Mouse (Mus musculus): ENCODE results near the gene Ncbp1. TPM values are rescaled to one million over a fixed set of nuclear protein-coding genes. Genes with fewer than 3 reads are reported as not detected.

The Ncbp1 gene
- polyA plus RNA-seq (2015; fragmentation: Nextera tagmentation; extraction: Ambion mirVana) = 71.2 TPM in 2 replicates

DNA sequence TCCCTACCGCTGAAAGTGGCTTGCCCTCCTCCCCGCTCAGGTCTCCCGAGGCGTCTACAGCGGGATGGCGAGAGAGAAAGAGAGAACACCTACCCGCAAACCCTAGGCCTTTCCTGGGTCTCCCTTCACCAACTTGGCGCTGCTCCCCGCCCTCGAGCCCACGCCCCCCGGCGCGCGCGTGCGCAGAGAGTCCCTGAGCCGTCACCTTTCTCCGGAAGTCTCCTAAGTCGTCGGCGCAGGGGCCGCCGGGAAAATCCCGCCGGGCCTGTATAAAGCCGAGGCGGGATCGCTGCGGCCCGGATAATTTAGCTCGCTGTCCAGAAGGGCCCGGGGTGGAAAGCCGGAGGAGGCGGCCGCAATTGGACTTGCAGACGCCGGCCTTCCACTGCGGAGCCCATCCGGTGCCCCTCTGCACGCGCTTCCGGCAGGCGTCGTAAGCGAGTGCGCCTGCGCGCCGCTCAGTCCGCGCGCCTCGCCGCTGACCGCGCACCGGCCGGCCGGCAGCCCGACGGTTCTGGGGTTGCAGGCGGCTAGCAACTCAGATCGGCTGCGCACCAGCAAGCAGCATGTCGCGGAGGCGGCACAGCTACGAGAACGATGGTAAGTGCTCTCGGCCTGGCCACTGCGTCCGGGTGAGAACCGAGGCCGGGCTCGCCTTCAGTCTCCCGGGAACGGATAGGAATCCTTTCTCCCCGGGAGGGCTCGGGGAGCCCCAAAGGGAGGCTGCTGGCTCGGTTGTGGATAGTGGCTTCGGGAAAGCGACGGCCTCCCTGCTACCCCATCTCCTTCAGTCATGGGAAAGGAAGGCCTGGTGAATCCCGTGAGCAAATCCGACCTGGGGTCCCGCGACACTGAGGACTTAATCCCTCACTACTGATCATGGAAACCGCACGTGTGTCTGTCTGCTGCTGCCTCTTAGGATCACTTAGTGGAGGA is at the start of gene Ncbp1, which contains the start of gene Tstd2:
Gene Ncbp1 (plus strand): TSS at position 327 of the 936 bp plus-strand sequence.
Gene Tstd2 (minus strand): TSS at position 408 of the 936 bp plus-strand sequence.
- no peaks in the 10 kb centered on the region for H3K9me3 ChIP-seq
- H3K27me3 ChIP-seq = no peaks in the 10 kb centered on the region
- peaks cover 22% of the 10 kb centered on the region for H3K4me1 ChIP-seq
- peak; percentile 92 for ATAC-seq (ENCODE audit: borderline replicate concordance, extremely low read depth, low FRiP score, low TSS enrichment)
- under 1% methylated on average over 89 of the region's 90 CpGs for whole genome bisulfite sequencing
- H3K27ac ChIP-seq = peak within 1 kb of the TSS; percentile 100
- H3K4me2 ChIP-seq = peak within 1 kb of the TSS; percentile 80
- H3K36me3 ChIP-seq = peaks cover 17% of the 10 kb centered on the region
- peak within 1 kb of the TSS; percentile 96 for H3K9ac ChIP-seq
- peak within 1 kb of the TSS; percentile 98 for H3K4me3 ChIP-seq

- no peak overlapping the region for H3K9ac ChIP-seq
- H3K4me1 ChIP-seq = 0 out of 2 replicates have a peak, but pooled peaks cover 2% of the 10 kb centered on the region
- H3K4me2 ChIP-seq = no peak overlapping the region
- no peak overlapping the region for H3K27ac ChIP-seq
- WGBS = 91% methylated on average over 14 of the region's 14 CpGs
- H3K4me3 ChIP-seq = no peak overlapping the region
- no peaks in the 10 kb centered on the region for H3K36me3 ChIP-seq
- H3K9me3 ChIP-seq = no peaks in the 10 kb centered on the region
- H3K27me3 ChIP-seq = no peaks in the 10 kb centered on the region
- ATAC-seq (ENCODE audit: borderline replicate concordance, extremely low read depth, low FRiP score, low TSS enrichment) = no peak
Measured at GRCm38 (mm10) chr4:46089524-46090125, 48.8 kb upstream of the Ncbp1 start.

DNA sequence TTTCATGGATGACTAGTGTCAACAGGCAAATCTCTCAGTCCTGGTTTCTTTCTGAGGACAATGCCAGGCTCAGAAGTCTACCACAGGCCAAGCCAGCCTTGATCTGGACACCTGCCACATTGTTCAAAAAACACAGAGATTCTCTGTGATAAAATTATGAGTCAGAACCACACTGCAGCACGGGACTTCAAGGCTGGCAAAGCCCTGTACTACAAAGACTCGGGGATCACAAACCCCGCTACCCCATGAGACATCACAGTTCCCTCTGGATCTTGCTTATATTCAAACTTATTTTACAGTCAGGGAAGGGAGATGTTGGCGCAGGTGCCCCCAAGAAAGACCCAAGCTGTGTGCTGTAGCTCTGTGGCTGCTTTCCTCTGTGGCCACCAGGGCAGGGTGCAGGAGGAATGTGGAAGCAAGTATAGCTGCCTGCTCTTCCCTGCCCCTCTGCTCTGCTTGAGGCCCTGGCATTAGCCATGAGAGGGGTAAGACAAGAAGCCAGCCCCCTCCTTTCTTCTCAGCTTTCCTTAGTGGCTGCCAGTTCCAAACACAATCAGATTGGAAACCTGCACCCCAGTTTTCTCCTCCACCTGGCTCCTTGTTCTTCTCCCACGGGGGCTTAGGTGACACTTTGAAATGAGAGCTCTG is 45.9 kb upstream of the Ncbp1 start:
- Histone ChIP-seq H3K4me1 (0 out of 2 replicates have a peak, but pooled peaks cover 2% of the 10 kb centered on the region), H3K9ac (no peak overlapping the region), H3K4me2 (no peak overlapping the region), H3K27me3 (no peaks in the 10 kb centered on the region), H3K9me3 (no peaks in the 10 kb centered on the region), H3K27ac (no peak overlapping the region), H3K4me3 (no peak overlapping the region), H3K36me3 (no peaks in the 10 kb centered on the region)
- WGBS = 77% methylated on average over 5 of the region's 5 CpGs
- no peak for ATAC-seq (ENCODE audit: borderline replicate concordance, extremely low read depth, low FRiP score, low TSS enrichment)

GRCm38 (mm10) chr4:46094916-46095825 is 43.2 kb upstream of the Ncbp1 start:
- Histone ChIP-seq H3K9me3 (no peaks in the 10 kb centered on the region), H3K4me1 (no peaks in the 10 kb centered on the region; the same call in 1 of the 2 replicates), H3K4me3 (no peak overlapping the region), H3K27ac (no peak overlapping the region), H3K36me3 (no peaks in the 10 kb centered on the region), H3K27me3 (no peaks in the 10 kb centered on the region), H3K4me2 (no peak overlapping the region), H3K9ac (no peak overlapping the region)
- 63% methylated on average over 15 of the region's 15 CpGs for WGBS
- no peak for ATAC-seq (ENCODE audit: borderline replicate concordance, extremely low read depth, low FRiP score, low TSS enrichment)

- no peak overlapping the region for H3K4me3 ChIP-seq
- WGBS = 89% methylated on average over 3 of the region's 3 CpGs
- H3K9me3 ChIP-seq = no peaks in the 10 kb centered on the region
- no peak overlapping the region for H3K4me2 ChIP-seq
- no peaks in the 10 kb centered on the region for H3K36me3 ChIP-seq
- H3K27ac ChIP-seq = no peak overlapping the region
- no peak overlapping the region for H3K9ac ChIP-seq
- H3K4me1 ChIP-seq = peaks cover 6% of the 10 kb centered on the region
- ATAC-seq (ENCODE audit: borderline replicate concordance, extremely low read depth, low FRiP score, low TSS enrichment) = no peak
- H3K27me3 ChIP-seq = no peaks in the 10 kb centered on the region
Measured at GRCm38 (mm10) chr4:46095826-46096159, 42.6 kb upstream of the Ncbp1 start.

- no peak overlapping the region for H3K4me3 ChIP-seq
- WGBS = 83% methylated on average over 7 of the region's 7 CpGs
- no peak overlapping the region for H3K27ac ChIP-seq
- no peak overlapping the region for H3K9ac ChIP-seq
- no peaks in the 10 kb centered on the region for H3K36me3 ChIP-seq
- H3K4me2 ChIP-seq = no peak overlapping the region
- no peaks in the 10 kb centered on the region for H3K9me3 ChIP-seq
- H3K27me3 ChIP-seq = no peaks in the 10 kb centered on the region
- H3K4me1 ChIP-seq = peaks cover 9% of the 10 kb centered on the region
- ATAC-seq (ENCODE audit: borderline replicate concordance, extremely low read depth, low FRiP score, low TSS enrichment) = no peak
Measured at GRCm38 (mm10) chr4:46096546-46096945, 41.9 kb upstream of the Ncbp1 start.

DNA sequence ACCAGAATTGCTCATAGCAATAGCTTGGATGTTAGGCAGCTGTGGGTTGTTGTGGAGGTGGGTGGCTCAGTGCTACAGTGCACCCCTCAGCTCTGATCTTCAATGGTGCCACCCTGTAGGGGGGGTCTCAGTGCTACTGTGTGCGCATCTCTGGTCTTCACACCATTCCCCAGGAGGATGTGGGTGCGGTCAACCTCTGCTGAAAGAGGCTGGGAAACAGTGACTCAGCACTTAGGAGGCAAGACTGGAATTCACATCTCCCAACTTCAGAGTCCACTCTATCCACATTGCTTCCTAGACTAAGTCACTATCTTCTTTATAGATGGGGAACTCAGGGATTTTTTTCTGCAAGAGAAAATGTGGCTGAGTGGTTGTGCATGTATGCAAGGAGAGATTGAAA is 40.8 kb upstream of the Ncbp1 start:
- no peaks in the 10 kb centered on the region for H3K9me3 ChIP-seq
- H3K4me3 ChIP-seq = no peak overlapping the region
- no peak overlapping the region for H3K4me2 ChIP-seq
- H3K9ac ChIP-seq = no peak overlapping the region
- no peaks in the 10 kb centered on the region for H3K36me3 ChIP-seq
- ATAC-seq (ENCODE audit: borderline replicate concordance, extremely low read depth, low FRiP score, low TSS enrichment) = no peak
- peaks cover 9% of the 10 kb centered on the region for H3K4me1 ChIP-seq
- WGBS = 88% methylated on average over 2 of the region's 2 CpGs
- H3K27ac ChIP-seq = no peak overlapping the region
- no peaks in the 10 kb centered on the region for H3K27me3 ChIP-seq

DNA sequence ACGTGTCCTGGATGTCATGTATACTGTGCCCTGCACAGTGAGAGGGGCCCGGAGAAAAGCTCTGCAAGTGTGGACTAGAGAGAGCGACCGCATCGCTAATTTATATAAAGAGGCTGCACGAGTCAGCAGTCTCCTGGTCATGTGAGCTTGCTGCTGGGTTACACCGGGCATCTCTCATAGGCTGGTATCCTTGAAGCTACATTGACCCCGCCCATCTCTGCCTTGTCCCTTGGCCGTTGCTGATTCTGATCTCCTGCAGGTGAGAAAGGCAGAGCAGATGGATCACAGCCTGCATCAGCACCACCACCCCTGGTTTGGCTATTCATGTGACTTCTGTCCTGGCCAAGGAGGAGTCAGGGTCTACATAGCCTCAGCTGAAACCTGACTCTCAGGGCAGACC is 39.3 kb upstream of the Ncbp1 start:
- Histone ChIP-seq H3K36me3 (no peaks in the 10 kb centered on the region), H3K4me1 (peaks cover 9% of the 10 kb centered on the region)

GRCm38 (mm10) chr4:46100539-46100938 is 37.9 kb upstream of the Ncbp1 start:
- H3K9ac ChIP-seq = no peak overlapping the region
- no peak overlapping the region for H3K4me2 ChIP-seq
- no peak overlapping the region for H3K4me3 ChIP-seq
- peaks cover 9% of the 10 kb centered on the region for H3K4me1 ChIP-seq
- H3K27me3 ChIP-seq = no peaks in the 10 kb centered on the region
- 19% methylated on average over 7 of the region's 7 CpGs for whole genome bisulfite sequencing
- 0 out of 2 replicates have a peak, but pooled peaks have one; percentile 33 for ATAC-seq (ENCODE audit: borderline replicate concordance, extremely low read depth, low FRiP score, low TSS enrichment)
- H3K9me3 ChIP-seq = no peaks in the 10 kb centered on the region
- no peaks in the 10 kb centered on the region for H3K36me3 ChIP-seq
- H3K27ac ChIP-seq = no peak overlapping the region

More for the DNA sequence above, 39.3 kb upstream of the Ncbp1 start:
- ATAC-seq (ENCODE audit: borderline replicate concordance, extremely low read depth, low FRiP score, low TSS enrichment) = no peak
- Histone ChIP-seq H3K4me2 (no peak overlapping the region), H3K27ac (no peak overlapping the region), H3K4me3 (no peak overlapping the region), H3K9ac (no peak overlapping the region), H3K27me3 (no peaks in the 10 kb centered on the region), H3K9me3 (no peaks in the 10 kb centered on the region)
- WGBS = 71% methylated on average over 9 of the region's 9 CpGs

DNA sequence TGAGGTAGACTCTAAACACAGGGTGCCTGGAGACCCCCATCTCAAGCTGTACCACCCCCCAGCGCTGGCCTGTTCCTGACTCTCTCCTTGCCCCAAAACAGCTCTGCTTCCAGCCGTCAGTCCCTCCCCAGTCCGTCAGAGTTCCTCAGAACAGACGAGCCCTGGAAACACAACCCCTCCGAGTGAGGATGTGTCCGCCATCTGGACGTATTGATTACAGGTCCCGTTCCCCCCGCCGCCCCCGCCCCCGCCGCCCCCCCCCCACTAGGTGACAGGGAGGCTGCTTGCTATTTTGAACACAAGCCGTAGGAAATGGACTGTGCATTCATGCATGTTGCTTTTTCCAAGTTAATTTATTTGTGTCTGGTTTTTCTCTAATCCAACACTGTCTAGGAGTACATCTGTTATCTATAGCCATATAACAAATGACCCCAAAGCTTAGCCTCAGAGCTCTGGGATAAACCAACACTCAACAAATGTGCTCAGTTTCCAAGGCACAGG is 37.2 kb upstream of the Ncbp1 start:
- ATAC-seq (ENCODE audit: borderline replicate concordance, extremely low read depth, low FRiP score, low TSS enrichment) = peak; percentile 32; the same call in 1 of the 2 replicates
- Histone ChIP-seq H3K27ac (no peak overlapping the region), H3K36me3 (no peaks in the 10 kb centered on the region), H3K4me1 (peaks cover 9% of the 10 kb centered on the region), H3K4me2 (no peak overlapping the region), H3K9me3 (no peaks in the 10 kb centered on the region), H3K9ac (no peak overlapping the region), H3K27me3 (no peaks in the 10 kb centered on the region), H3K4me3 (no peak overlapping the region)
- 28% methylated on average over 14 of the region's 14 CpGs for WGBS
